Mouse (Mus musculus) MEL (cell line): Measurements from ENCODE around the gene Dpm2. TPM values are rescaled to one million over a fixed set of nuclear protein-coding genes. Genes with fewer than 3 reads are reported as not detected.

Source experiments
- DNase-seq: peaks from one replicate; pipeline ENCODE4 v3.0.0; 2011; ENCODE audit warnings: low read depth, low spot score
- H3K27ac ChIP-seq: 2 replicates; pipeline ENCODE4 v1.5.1; 2012; ENCODE audit warnings: low read depth, mild to moderate bottlenecking, control low read depth, low read length, moderate library complexity; ENCODE audit not compliant: control insufficient read depth
- H3K27me3 ChIP-seq, 2 experiments: fragments of 150-350 bp in 1 of 2; sonication (generic) in 1 of 2; 2 replicates each; pipeline ENCODE4 v1.6.1; 2012; ENCODE audit warnings: low read length in 2 of 2, mild to moderate bottlenecking in 2 of 2, improper control_type of control experiment in 1 of 2, moderate library complexity in 1 of 2; ENCODE audit not compliant: insufficient read depth in 2 of 2, control insufficient read depth in 1 of 2
- H3K36me3 ChIP-seq, 2 experiments: 2 replicates each; pipeline ENCODE4 v1.6.1; 2012 to 2014; ENCODE audit warnings: low read length in 2 of 2, improper control_type of control experiment in 1 of 2, inconsistent platforms in 1 of 2, mild to moderate bottlenecking in 1 of 2; ENCODE audit not compliant: insufficient read depth in 2 of 2, control insufficient read depth in 1 of 2
- H3K4me1 ChIP-seq, 2 experiments: fragments of 150-350 bp in 1 of 2; sonication (generic) in 1 of 2; 2 replicates each; pipeline ENCODE4 v1.6.1; 2012; ENCODE audit warnings: low read length in 2 of 2, improper control_type of control experiment in 1 of 2, mild to moderate bottlenecking in 1 of 2; ENCODE audit not compliant: insufficient read depth in 2 of 2, control insufficient read depth in 1 of 2
- H3K4me3 ChIP-seq, 2 experiments: fragments of 150-350 bp in 1 of 2; sonication (generic) in 1 of 2; 2 replicates each; pipeline ENCODE4 v1.5.1; 2012; ENCODE audit warnings: low read depth in 2 of 2, low read length in 2 of 2, mild to moderate bottlenecking in 2 of 2, moderate library complexity in 2 of 2, control low read depth in 1 of 2, improper control_type of control experiment in 1 of 2; ENCODE audit not compliant: control insufficient read depth in 1 of 2, insufficient read depth in 1 of 2
- H3K79me2 ChIP-seq: 2 replicates; pipeline ENCODE4 v1.6.1; 2012; ENCODE audit warnings: mild to moderate bottlenecking, low read length, moderate library complexity; ENCODE audit not compliant: control insufficient read depth, poor library complexity, insufficient read depth
- H3K9ac ChIP-seq: 2 replicates; pipeline ENCODE4 v1.6.1; 2012; ENCODE audit warnings: low read depth, mild to moderate bottlenecking, control low read depth, low read length, moderate library complexity; ENCODE audit not compliant: control insufficient read depth, poor library complexity, severe bottlenecking
- H3K9me3 ChIP-seq: fragments of 150-350 bp; sonication (generic); replicated peaks from 2 replicates; pipeline ENCODE4 v1.6.1; 2012; ENCODE audit warnings: mild to moderate bottlenecking, low read length, improper control_type of control experiment, moderate library complexity; ENCODE audit not compliant: insufficient read depth
- SIN3A ChIP-seq: IDR thresholded peaks from 2 replicates; pipeline ENCODE4 v1.6.1; 2012; ENCODE audit warnings: low read length, improper control_type of control experiment, inconsistent platforms
- TAL1 ChIP-seq: IDR thresholded peaks from 2 replicates; pipeline ENCODE4 v1.6.1; 2012; ENCODE audit warnings: mild to moderate bottlenecking, inconsistent platforms, low read length, moderate library complexity, mixed read lengths
- polyA plus RNA-seq, 2 experiments: library from polyadenylated mRNA; stranded (reverse) in 1 of 2; unstranded in 1 of 2; fragments of >175 nt in 1 of 2; fragments of >200 nt in 1 of 2; gene quantifications; 2 replicates each; pipeline versions ENCODE4 v1.2.1 to v1.2.4; 2012; ENCODE audit warnings: low replicate concordance in 2 of 2, low read depth in 1 of 2; ENCODE audit not compliant: insufficient read length in 2 of 2, insufficient read depth in 1 of 2, missing spikeins in 1 of 2
- total RNA-seq: library from RNA; depleted of rRNA; stranded (reverse); fragments of 300-350 nt; gene quantifications from 2 replicates; pipeline ENCODE4 v1.2.3, GENCODE M21; 2012; rRNA removed

Dpm2 gene
- total and polyA plus RNA-seq, 3 experiments, result 45.8 to 109 TPM; not detected in 1

GRCm38 (mm10) chr2:32621517-32621859, 50.8 kb downstream of the Dpm2 start, which contains the start of gene Ak1:
Ak1 (plus strand) TSS chr2:32621758.
- H3K4me1 ChIP-seq, result peaks cover 2 to 17% of the 10 kb centered on the region in 2 experiments; a peak in 3 of 4 replicates
- H3K27me3 ChIP-seq, result no peaks in the 10 kb centered on the region
- H3K9me3 ChIP-seq, result no peaks in the 10 kb centered on the region
- H3K36me3 ChIP-seq, result peaks cover 0 to 11% of the 10 kb centered on the region in 2 experiments; a peak in 2 of 4 replicates
- no peaks in the 10 kb centered on the region for H3K79me2 ChIP-seq
- no peak for DNase-seq
- peak within 1 kb of the TSS; percentile 69 for H3K27ac ChIP-seq
- H3K4me3 ChIP-seq, result no peak within 1 kb of the TSS
- 0 out of 2 replicates have a peak, but pooled peaks have one; percentile 16 for TF ChIP-seq TAL1
- TF ChIP-seq SIN3A, result no peak
- peak within 1 kb of the TSS; percentile 29; the same call in 1 of the 2 replicates for H3K9ac ChIP-seq

Other genes with a start within 250 kb of the Dpm2 start
- 20.7 and 21.6 TPM in 2 replicates for gene Ciz1, start 218.5 kb upstream of the Dpm2 start, total RNA-seq
- gene Ciz1, start 218.5 kb upstream of the Dpm2 start, polyA plus RNA-seq, result 10 to 100 TPM in 1 of 2 experiments, not detected in 1; 99.8 TPM
- gene Dnm1, start 217.5 kb upstream of the Dpm2 start, total RNA-seq, result 0.42 and 0.49 TPM in 2 replicates
- 1 to 10 TPM in 1 of 2 experiments, not detected in 1; 5.0 TPM for gene Dnm1, start 217.5 kb upstream of the Dpm2 start, polyA plus RNA-seq
- 52.3 and 63.5 TPM in 2 replicates for gene 1110008P14Rik, start 188.9 kb upstream of the Dpm2 start, total RNA-seq
- gene 1110008P14Rik, start 188.9 kb upstream of the Dpm2 start, polyA plus RNA-seq, result 10 to 100 TPM in 1 of 2 experiments, not detected in 1; 62.9 TPM
- not detected in 2 replicates for gene Lcn2, start 182.6 kb upstream of the Dpm2 start, total RNA-seq
- not detected for gene Lcn2, start 182.6 kb upstream of the Dpm2 start, polyA plus RNA-seq
- gene Ptges2, start 175.0 kb upstream of the Dpm2 start, total RNA-seq, result 30.4 and 33.3 TPM in 2 replicates
- gene Ptges2, start 175.0 kb upstream of the Dpm2 start, polyA plus RNA-seq, result 100 to 1,000 TPM in 1 of 2 experiments, 10 to 100 TPM in 1; 47.0 to 396 TPM
- gene Naif1, start 120.4 kb upstream of the Dpm2 start, total RNA-seq, result 4.4 and 4.9 TPM in 2 replicates
- gene Naif1, start 120.4 kb upstream of the Dpm2 start, polyA plus RNA-seq, result 1 to 10 TPM in 1 of 2 experiments, not detected in 1; 8.5 TPM
- gene Slc25a25, start 119.4 kb upstream of the Dpm2 start, total RNA-seq, result 28.1 and 32.5 TPM in 2 replicates
- gene Slc25a25, start 119.4 kb upstream of the Dpm2 start, polyA plus RNA-seq, result 10 to 100 TPM in 1 of 2 experiments, not detected in 1; 22.3 TPM
- 1.5 and 2.4 TPM in 2 replicates for gene Fam102a, start 35.5 kb upstream of the Dpm2 start, total RNA-seq
- 1 to 10 TPM in 1 of 2 experiments, not detected in 1; 1.8 TPM for gene Fam102a, start 35.5 kb upstream of the Dpm2 start, polyA plus RNA-seq
- 0.56 and 0.58 TPM in 2 replicates for gene Pip5kl1, start 3.9 kb downstream of the Dpm2 start, total RNA-seq
- under 1 TPM in 1 of 2 experiments, not detected in 1; 0.22 TPM for gene Pip5kl1, start 3.9 kb downstream of the Dpm2 start, polyA plus RNA-seq
- gene 9430097D07Rik, start 4.8 kb downstream of the Dpm2 start, total RNA-seq, result 0.12 and 0.13 TPM in 2 replicates
- under 1 TPM in 1 of 2 experiments, not detected in 1; 0.11 TPM for gene 9430097D07Rik, start 4.8 kb downstream of the Dpm2 start, polyA plus RNA-seq
- 44.3 and 58.3 TPM in 2 replicates for gene St6galnac4, start 16.2 kb downstream of the Dpm2 start, total RNA-seq
- 100 to 1,000 TPM in 1 of 2 experiments, not detected in 1; 109 TPM for gene St6galnac4, start 16.2 kb downstream of the Dpm2 start, polyA plus RNA-seq
- 9.0 and 12.5 TPM in 2 replicates for gene St6galnac6, start 28.9 kb downstream of the Dpm2 start, total RNA-seq
- gene St6galnac6, start 28.9 kb downstream of the Dpm2 start, polyA plus RNA-seq, result 10 to 100 TPM in 1 of 2 experiments, not detected in 1; 26.5 TPM
- 0.12 TPM in 1 of 2 replicates, not detected in the other for gene Ak1, start 50.9 kb downstream of the Dpm2 start, total RNA-seq
- under 1 TPM in 1 of 2 experiments, not detected in 1; 0.13 TPM for gene Ak1, start 50.9 kb downstream of the Dpm2 start, polyA plus RNA-seq
- gene Eng, start 75.7 kb downstream of the Dpm2 start, total RNA-seq, result 0.33 and 0.73 TPM in 2 replicates
- 1 to 10 TPM in 1 of 2 experiments, not detected in 1; 1.0 TPM for gene Eng, start 75.7 kb downstream of the Dpm2 start, polyA plus RNA-seq
- gene Fpgs, start 133.3 kb downstream of the Dpm2 start, total RNA-seq, result 32.5 and 40.0 TPM in 2 replicates
- 10 to 100 TPM in 1 of 2 experiments, not detected in 1; 73.9 TPM for gene Fpgs, start 133.3 kb downstream of the Dpm2 start, polyA plus RNA-seq
- gene Cdk9, start 142.2 kb downstream of the Dpm2 start, total RNA-seq, result 30.9 and 37.7 TPM in 2 replicates
- gene Cdk9, start 142.2 kb downstream of the Dpm2 start, polyA plus RNA-seq, result 100 to 1,000 TPM in 1 of 2 experiments, not detected in 1; 125 TPM
- 0.19 and 0.26 TPM in 2 replicates for gene Sh2d3c, start 150.2 kb downstream of the Dpm2 start, total RNA-seq
- gene Sh2d3c, start 150.2 kb downstream of the Dpm2 start, polyA plus RNA-seq, result under 1 TPM in 1 of 2 experiments, not detected in 1; 0.43 TPM
- not detected in 2 replicates for gene 6330409D20Rik, start 170.2 kb downstream of the Dpm2 start, total RNA-seq
- not detected for gene 6330409D20Rik, start 170.2 kb downstream of the Dpm2 start, polyA plus RNA-seq
- gene Tor2a, start 186.4 kb downstream of the Dpm2 start, total RNA-seq, result 46.6 and 54.7 TPM in 2 replicates
- gene Tor2a, start 186.4 kb downstream of the Dpm2 start, polyA plus RNA-seq, result 10 to 100 TPM in 1 of 2 experiments, not detected in 1; 62.2 TPM
- 0.26 and 0.69 TPM in 2 replicates for gene Ttc16, start 204.8 kb downstream of the Dpm2 start, total RNA-seq
- gene Ttc16, start 204.8 kb downstream of the Dpm2 start, polyA plus RNA-seq, result under 1 TPM in 1 of 2 experiments, not detected in 1; 0.35 TPM
- 18.0 and 27.9 TPM in 2 replicates for gene Ptrh1, start 204.9 kb downstream of the Dpm2 start, total RNA-seq
- gene Ptrh1, start 204.9 kb downstream of the Dpm2 start, polyA plus RNA-seq, result 10 to 100 TPM in 1 of 2 experiments, not detected in 1; 12.3 TPM
- gene Cfap157, start 213.6 kb downstream of the Dpm2 start, total RNA-seq, result 0.12 and 0.13 TPM in 2 replicates
- 1 to 10 TPM in 1 of 2 experiments, not detected in 1; 2.3 TPM for gene Cfap157, start 213.6 kb downstream of the Dpm2 start, polyA plus RNA-seq